Mouse (Mus musculus): Measurements from ENCODE around the gene Lypd6b.

Gene Lypd6b

DNA sequence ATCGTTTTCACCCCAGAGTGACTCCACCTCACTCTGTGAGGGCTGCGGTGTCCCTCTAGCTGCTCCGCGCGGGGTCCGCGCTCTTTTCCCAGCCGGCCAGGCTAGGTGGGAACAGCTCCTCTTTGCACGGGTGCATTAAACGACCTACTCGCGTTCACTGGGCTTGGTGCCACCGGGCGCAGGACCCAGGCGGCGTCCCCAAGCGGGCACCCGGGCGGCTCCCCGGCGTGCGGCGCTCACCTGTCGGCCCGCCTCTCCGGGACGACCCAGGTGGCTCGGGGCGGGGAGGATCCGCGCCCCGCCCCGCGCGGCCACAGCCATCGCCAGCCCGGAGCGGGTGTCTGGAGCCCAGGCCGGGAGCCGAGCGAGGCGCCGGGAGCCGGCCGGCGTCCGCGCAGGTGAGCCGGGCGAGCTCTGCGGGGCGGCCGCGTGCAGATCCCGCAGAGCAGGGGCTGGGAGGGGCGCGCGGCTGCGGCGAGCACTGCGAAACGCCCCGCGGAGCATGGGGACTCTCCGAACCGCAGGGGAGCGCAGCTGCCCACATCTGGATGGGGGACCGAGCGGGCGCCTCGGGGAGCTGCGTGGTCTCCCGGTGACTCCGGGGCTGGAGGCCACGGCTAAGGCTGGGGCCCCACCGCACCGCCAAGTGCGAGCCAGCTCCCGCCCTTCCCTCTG is at the start of gene Lypd6b:
Gene Lypd6b (plus strand): TSS at position 313 of the 675 bp plus-strand sequence.
- no peak for DNase-seq (ENCODE audit: low spot score in 2 of 2)

DNA sequence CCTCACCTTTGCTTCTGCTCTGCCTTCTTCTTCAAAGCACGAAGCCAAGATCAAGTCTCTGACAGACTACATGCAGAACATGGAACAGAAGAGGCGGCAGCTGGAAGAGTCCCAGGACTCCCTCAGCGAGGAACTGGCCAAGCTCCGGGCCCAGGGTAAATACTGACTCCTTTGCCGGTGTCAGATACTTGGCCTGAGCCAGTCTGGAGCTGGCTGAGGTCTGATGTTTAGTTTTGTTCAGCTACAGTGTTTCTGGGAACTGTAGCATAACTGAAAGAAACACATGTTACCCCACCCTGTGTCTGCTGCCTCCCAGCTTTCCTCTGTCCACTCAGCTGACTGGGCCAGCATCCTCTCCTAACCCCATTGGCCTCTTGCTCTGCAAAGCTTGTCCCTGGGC is 48.4 kb upstream of the Lypd6b start:
- DNase-seq (ENCODE audit: low spot score in 2 of 2), result no peak

DNA sequence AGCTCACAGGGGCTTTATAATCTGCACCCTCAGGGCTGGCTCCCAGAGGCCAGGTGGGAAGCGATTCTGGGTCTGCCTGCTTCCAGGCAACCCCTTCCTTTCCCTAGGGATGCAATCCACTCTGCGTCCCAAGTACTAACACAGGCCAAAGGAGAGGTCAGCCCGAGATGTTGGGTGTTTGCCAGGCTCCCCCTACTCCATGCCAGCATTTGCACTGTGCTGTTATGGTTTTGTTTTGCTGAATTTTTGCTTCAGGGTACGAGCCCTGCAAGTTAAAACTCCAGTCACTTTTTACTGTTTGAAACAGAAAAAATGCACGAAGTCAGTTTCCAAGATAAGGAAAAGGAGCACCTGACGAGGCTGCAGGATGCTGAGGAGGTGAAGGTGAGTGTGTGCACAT is 46.5 kb upstream of the Lypd6b start:
- DNase-seq (ENCODE audit: low spot score in 2 of 2), result no peak

DNA sequence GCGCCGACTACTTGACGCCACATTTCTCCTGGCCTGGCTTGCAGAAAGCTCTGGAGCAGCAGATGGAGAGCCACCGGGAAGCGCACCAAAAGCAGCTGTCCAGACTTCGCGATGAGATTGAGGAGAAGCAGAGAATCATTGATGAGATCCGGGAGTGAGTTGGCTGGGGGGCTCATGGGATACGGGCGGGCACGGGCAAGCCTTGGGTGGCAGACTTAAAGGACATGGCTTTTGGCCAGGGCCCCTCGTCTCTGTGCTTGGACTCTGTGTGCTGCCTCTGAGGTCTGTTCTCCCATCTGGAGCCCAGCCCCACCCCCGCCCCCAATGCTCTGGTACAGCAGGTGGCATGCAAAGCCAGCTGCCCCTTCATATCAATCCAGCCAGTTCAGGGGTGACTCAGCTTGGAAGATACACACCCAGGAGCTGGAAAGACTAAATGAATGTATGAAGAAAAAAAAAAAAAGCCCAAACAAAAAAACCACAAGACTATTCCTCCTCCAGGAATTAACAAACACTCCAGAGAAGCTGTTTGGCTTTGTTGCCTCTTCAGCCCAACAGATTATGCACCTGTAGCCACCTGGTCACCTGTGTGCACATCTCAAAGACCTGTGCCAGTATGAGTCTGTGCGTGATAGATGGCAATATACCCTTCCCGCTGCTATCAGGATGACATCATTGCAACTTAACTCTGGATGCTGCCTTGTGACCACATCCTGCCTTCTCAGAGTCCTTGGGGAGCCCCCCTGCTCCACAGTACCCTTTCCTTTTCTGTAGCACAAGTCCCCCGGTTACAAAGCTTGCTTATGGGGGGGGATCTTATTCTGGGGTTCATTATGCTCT is 45.4 kb upstream of the Lypd6b start:
- no peak for DNase-seq (ENCODE audit: low spot score in 2 of 2)

DNA sequence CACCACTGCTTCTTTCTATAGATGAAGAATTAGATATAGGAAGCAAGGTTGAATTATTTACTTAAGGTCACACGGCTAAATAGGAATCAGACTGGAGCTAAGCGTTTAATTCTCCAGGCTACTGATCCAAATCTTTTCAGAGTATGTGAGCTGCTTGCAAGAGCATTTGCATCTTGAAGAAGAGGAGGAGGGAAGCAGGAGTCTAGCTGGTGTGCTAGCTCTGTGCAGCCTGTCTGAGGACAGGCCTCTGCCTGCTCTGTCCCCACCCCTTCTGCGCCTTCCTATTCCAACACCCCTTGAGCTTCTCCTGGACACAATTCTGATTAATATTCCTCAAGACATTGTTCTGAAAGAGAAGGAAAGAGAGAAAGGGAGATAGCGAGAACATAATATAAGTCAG is 44.6 kb upstream of the Lypd6b start:
- DNase-seq (ENCODE audit: low spot score in 2 of 2), result no peak

DNA sequence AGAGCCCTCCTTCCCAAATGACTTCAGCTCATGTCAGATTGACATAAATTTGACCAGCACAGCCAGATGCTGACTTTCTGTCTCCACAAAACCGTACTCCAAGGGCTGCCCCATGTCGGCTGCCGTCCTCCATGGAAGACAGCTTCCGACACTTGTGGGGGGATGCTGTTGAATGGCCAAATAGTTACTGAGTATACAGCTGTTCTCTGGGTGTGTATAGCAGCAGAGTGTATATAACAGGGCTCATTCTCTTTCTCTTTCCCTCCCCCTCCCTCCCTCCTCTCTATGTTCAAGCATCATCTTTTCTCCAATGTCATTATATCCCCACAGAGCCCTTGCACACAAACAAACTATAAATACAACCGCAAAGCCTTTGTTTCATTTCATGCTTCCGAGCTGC is 43.7 kb upstream of the Lypd6b start:
- no peak for DNase-seq (ENCODE audit: low spot score in 2 of 2)

DNA sequence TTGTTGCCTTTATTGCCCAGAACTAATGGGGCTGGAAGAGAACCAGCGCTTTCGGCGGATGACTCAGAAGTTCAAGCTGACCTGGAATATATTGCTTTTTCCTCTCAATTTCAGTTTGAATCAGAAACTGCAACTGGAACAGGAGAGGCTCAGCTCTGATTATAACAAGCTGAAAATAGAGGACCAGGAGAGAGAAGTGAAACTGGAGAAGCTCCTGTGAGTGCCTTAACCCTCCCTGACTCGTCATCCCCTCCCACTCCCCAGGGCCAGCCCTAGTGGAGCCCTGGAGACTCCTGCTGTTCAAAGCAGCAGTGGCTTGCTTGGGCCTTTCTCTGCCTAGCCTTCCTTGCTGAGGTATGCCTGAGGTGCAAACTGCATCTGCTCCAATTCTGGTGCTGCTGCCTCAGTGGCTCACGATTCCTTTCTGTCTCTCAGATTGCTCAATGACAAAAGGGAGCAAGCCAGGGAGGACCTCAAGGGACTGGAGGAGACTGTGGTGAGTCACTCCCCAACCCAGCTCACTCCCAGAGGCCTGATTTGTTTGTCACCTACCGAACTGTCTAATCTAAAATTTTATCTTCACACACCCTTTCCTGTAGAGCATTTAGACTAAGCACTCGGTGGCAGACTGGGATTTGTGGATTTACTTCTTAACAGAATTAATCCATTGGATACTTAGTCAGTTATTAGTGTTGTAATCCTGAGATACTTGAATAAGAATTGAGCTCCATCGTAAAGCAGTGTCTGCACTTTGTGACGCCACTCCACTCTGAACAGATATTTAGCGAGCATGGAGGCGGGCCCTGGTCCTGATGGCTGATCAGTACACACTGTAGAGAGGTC is 43.0 kb upstream of the Lypd6b start:
- DNase-seq (ENCODE audit: low spot score in 2 of 2), result peak; percentile 12 to 16

DNA sequence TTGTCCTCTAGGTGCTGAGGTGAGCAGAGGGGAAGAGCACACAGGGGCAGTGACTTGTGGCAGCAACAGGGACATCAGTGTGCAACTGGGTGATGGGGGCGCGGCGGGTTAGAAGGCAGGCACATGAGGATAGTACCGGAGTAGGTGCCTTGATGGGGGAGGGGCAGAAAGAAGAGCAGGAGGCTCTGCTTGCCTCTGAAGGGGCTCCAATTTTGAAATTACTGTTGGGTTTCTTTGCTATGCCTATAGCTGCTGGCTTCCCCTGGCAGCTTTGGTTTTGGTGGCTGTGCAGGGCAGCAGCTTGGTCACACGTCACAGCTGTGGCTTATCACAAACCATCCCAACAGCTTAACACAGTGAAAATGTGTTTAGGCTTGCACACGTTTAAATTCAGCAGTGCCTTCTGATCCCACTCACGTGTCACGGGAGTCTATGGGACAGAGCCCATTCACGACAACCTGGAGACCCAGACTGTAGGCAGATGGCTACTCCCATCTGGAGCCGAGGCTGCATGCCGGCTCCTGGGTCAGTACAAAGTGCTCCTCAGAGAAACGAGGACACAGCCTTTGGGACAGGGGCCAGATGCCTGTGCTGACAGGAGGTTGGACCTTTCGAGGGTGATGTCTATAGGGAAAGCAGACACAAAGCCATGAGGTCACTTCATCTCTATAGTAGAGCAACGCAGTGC is 42.2 kb upstream of the Lypd6b start:
- DNase-seq (ENCODE audit: low spot score in 2 of 2), result no peak

DNA sequence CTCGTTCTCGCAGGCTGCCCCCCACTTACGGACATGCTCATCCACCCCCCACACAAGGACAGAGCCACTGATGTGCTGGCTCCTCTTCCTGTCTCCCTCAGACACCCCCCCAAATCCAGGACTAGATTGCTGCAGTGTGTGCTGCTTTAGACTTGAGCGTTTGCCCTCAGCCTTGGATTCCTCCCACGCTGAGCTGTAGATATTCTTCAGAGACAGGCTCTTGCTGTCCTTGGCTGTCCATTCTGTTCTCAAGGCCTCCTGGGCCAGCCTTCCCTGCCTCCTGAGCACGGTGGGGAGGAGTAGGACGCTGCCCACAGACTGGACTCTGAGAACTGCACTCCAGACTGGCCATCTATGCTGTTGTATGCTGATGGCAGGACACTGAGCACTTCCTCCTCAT is 40.5 kb upstream of the Lypd6b start:
- DNase-seq (ENCODE audit: low spot score in 2 of 2), result no peak

DNA sequence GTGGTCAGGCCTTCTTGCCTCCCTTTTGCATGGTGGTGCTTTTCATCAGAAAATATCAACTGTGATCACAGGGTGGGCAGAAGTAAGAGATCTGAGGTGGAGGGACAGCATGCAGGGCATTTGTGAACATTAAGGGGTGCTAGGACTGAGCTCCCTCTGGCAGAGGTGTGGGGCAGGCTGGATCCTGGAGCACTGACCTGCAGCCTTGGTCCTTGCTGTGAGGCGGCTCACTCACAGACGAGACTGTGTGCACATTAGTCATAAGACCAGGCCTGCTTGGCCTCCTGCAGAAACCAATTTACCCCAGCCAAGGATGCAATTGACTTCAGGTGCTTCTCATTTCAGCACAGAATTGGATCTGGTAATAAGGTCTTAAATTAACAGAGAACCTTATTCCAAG is 39.8 kb upstream of the Lypd6b start:
- no peak for DNase-seq (ENCODE audit: low spot score in 2 of 2)

DNA sequence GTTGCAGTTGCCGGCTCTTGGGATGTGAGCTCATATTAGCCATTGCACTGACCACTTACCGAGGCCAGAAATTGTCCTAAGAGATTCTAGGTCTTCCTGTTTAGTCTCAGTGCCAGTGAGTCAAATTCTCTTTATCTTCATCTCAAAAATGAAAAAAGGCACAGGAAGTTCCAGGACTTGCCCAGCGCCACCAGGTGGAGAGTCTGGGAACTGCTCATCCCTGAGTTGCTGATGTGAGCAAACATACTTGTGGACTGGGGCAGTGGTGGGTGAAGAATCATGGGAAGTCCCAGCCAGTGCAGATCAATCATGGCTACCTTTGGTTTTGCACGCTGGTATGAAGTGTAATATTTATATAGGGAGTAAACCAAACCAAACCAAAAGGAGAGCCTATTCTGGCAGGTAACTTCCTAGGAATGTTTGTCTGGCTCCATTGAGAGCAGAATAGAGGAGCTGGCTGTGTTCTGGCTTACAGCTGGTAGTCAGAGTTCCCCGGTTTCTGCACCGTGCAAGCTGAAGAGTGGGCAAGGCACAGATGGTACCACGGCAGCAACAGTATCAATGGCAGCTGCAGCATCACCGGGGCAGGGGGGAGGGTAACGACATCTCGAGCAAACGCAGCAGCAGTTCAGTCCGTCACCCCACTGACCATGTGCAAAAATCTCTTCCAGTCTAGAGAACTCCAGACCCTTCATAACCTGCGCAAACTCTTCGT is 38.7 kb upstream of the Lypd6b start:
- no peak for DNase-seq (ENCODE audit: low spot score in 2 of 2)

DNA sequence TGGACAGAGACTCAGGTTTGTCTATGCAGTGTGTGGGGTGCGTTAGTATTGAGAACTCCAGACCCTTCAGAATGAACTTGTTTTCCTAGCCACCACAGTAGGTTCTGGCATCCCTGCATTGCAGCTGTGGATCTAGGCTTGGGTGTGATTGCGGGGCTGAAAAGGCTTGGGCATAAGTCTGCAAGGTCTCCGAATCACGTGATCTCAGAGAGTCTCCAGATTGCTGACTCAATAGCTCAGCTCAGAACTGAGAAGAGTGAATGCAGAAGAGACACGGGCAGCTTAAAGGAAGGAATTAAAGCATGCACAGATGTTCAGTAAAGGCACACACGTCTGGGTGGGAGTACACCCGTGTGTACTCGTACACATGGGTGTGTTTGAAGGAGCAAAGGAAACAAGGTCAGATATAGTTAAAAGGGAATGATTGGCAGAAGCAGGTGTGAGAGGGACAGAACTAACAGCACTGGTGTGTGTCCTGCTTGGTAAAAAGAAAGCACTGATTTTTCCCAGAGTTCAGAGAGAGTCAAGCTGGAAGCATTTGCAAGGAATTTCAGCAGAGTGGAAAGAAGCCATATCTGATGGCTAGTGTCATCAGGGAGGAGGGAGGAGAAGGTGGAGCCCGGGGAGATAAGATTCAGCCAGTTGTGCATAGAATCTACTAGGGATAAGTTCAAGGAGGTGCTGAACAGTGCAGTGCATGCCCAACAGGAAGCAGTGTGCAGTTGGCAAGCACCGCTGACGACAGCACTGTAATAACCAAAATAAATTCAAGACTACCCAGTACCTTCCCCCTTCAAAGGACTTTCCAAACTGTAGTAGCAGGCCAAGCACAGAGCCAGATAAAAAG is 37.5 kb upstream of the Lypd6b start:
- DNase-seq (ENCODE audit: low spot score in 2 of 2), result no peak

DNA sequence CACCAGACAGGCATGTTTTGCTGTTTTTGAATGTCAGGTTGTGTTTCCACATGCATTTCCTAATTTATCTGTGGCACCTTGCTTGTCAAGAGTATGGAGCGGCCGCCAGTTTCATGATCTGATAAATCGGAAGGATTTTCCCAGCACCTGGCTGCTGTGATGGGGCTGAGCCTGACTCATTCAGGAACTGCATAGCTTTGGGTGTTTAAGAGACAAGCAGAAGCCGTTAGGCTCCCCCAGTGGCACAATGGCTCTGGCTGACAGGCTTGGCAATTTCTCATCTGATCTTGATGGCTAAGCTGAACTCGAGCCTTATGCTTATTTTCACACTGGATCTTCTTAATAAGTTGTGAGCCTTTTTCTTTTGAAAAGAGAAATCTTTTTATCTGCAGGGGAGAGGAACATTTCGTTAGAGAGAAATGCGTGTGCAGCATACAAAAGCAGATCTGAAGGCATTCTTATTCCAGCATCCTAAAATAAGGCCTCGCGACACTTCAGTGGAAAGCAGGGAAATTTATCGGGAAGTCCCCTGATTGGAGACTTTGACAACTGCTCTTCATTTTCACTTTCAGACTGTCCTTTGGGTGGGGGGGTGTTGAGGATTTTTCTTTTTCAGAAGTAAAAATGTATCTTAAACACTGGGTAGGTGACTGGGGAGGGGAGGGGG is 35.8 kb upstream of the Lypd6b start:
- DNase-seq (ENCODE audit: low spot score in 2 of 2), result no peak

DNA sequence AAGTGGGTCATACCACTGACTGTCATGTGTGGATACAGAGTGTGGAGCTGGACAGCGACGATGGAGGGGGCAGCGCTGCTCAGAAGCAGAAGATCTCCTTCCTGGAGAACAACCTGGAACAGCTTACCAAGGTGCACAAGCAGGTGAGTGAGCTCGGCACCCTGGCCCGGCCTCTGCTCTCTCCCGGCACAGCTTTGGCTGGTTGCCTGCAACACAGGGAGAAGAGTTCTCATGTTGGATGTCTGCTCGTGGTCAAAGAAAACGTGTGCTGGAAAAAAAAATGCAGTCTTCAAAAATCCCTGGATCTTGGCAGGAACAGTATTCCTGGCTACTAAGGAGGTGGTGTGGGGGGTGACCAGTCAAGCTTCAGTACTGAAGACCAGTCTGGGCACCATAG is 35.3 kb upstream of the Lypd6b start:
- DNase-seq (ENCODE audit: low spot score in 2 of 2), result no peak

DNA sequence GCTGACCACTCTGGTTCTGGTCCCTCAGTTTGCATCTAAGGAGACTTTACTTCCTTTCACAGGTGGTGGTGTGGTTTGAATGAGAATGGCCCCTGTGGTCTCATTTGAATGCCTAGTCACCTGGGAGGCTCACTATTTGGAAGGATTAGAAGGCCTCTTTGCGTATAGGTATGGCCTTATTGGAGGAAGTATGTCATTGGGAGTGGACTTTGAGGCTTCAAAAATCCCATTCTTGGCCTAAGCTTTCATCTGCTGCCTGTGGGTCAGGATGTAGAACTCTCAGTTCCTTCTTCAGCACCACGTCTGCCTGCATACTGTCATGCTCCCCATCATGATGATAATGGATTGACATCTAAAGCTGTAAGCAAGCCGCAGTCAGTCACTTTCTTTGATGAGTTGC is 34.4 kb upstream of the Lypd6b start:
- no peak for DNase-seq (ENCODE audit: low spot score in 2 of 2)

DNA sequence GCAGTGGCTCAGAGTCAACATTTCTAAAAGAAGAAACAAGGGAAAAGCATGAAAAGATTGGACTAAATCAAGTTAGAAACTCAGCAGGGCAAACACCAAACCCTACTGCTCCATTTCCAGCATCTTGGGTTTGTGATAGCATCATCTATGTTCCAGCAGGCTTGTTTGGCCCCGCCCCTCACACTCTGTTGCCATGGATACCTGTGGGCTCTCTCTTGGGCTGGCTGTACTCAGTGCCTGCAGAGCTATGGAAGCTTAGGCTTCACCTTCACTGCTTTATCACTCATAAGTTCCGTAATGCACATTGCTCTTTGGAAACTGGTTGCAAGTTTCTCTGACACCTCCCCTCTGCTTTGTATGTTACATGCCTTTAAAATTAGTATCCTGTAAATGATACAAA is 32.4 kb upstream of the Lypd6b start:
- DNase-seq (ENCODE audit: low spot score in 2 of 2), result no peak

DNA sequence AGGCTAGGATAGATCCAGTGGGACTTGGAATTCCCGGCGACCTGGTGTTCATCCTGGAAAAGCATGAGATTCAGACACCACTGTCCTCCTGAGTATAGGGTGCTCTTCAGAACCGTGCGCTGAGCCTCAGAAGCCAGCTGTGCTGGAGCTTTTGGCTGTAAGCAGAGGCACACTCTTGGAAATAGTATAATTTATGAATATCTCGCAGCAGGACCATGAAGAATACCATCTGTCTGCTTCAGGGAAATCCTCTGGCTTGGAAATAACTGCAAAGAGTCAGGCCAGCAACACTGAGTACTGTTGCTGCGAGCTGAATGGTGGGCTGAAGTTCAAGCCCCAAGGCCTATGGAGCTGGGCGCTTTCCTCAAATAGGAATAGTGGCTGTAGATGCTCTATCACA is 29.9 kb upstream of the Lypd6b start:
- no peak for DNase-seq (ENCODE audit: low spot score in 2 of 2)

DNA sequence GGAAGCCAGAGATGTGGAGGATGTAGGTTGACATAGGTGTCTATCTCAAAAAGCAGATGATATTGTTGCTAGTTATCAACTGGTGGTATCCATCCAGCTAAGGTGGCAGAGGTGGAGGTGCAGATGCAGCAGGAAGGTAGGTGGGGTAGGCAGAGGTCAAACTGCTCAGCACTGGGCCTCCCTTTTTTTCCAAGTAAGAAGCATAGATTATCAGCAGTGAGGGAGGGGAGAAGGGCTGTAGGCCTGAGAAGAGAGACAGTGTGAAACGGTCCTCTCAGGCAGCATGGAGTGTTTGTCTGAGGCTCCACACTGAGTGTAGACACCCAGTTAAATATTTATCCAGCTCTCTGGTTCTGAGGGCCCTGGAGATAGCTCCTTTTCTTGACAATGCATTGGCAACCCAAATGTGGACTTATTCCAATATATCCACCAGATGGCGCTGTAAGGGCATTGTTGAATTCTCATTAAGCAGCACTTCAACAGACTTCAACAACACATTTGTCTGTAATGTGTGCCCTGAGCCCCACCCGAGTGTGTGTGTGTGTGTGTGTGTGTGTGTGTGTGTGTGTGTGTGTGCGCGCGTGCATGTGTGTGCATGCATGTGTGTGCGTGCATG is 23.0 kb upstream of the Lypd6b start:
- DNase-seq (ENCODE audit: low spot score in 2 of 2), result peak in 1 of 2 experiments; percentile 38

DNA sequence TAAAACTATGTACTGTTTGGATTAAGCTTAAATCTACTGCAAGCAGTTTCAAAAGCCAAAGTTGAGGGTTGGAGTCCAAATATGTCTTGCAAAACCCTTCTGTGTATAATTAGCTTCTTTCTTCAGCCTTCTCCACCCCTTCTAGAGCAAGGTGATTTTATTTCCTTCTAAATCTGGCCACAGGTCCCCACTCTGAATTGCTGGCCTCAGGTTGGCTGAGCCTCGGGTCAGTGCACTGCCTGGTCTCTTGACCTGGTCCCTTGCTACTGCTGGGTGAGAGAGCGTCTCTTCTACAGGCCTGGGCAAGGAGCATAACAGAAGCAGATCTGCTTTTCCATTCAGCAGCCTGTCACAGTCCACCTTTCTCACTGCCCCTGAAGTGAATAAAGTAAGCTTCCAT is 18.6 kb upstream of the Lypd6b start:
- DNase-seq (ENCODE audit: low spot score in 2 of 2), result no peak

All from spleen, postnatal 36 days (tissue).